Mouse (Mus musculus): Measurements from ENCODE around the gene Hsp90ab1.

DNA sequence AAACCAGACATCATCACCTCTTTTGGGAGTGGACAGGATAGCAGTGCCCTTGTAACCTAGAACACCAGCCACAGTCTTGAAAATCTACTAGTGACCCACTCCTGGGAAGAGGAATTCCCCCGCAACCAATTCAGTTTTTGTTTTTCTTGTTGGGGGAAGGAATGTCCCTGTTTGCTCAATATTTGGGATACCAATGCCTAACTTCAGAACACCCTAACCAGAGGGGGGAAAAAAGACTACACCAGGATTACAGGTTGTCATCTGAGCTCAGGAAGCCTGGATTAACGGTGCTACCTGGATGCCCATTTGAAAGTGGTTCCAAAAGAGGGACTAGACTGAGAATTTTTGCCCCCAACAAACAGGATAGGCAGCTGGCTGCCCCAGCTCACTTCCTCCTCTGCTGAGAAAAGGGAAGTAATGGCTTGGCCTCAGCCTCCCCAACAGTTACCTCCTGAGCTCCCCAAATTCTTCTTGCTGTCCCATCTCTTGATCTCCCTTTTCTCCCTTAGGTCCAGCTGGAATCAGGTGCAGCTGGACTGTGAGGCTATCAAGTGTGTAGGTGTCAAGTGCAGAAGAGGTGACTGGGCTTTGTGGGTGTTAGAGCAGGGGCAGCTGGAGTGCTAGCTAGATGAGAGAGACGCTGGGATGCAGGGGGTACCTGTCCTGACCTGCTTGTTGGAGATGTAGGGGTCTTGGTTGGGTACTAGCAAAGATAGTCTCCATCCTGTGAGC is 16.4 kb downstream of the Hsp90ab1 start:
- TF ChIP-seq CTCF (IDR thresholded peaks at IDR 0.05), result no peak
- no peak for TF ChIP-seq POLR2A (IDR thresholded peaks at IDR 0.05; ENCODE audit: insufficient read depth, low read depth, low read length)
